Mouse (Mus musculus): Measurements from ENCODE around the gene Kars.

Gene Kars

GRCm38 (mm10) chr8:112010997-112011815, at the start of gene Kars, which contains the start of gene Terf2ip:
Kars (minus strand) TSS chr8:112011323.
Terf2ip (plus strand) TSS chr8:112011398.
- DNase-seq (ENCODE audit: low spot score), result peak; percentile 80

GRCm38 (mm10) chr8:112054456-112054855, 43.3 kb upstream of the Kars start:
- no peak for DNase-seq (ENCODE audit: low spot score)

DNA sequence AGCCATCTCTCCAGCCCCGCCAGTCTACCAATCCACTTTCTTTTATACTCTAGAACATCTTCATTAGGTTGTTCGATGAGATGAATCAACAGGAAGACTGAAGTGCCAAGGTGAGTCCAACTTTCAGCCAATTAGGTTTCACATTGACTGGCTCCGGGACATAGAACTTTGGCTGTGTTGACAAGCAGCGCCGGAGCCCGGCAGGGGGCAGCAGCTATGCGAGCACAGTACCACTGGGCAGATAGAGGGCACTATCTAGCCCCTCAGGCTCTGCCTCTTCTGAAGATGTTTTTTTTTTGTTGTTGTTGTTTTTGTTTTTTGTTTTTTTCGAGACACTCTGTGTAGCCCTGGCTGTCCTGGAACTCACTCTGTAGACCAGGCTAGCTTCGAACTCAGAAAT, 40.4 kb upstream of the Kars start:
- DNase-seq (ENCODE audit: low spot score), result no peak

GRCm38 (mm10) chr8:112049984-112050383, 38.9 kb upstream of the Kars start:
- DNase-seq (ENCODE audit: low spot score), result no peak

GRCm38 (mm10) chr8:112048293-112048692, 37.2 kb upstream of the Kars start:
- no peak for DNase-seq (ENCODE audit: low spot score)

GRCm38 (mm10) chr8:112045896-112046295, 34.8 kb upstream of the Kars start:
- DNase-seq (ENCODE audit: low spot score), result peak; percentile 64

- no peak for DNase-seq (ENCODE audit: low spot score)
These were observed 34.1 kb upstream of the Kars start for GRCm38 (mm10) chr8:112045182-112045581.

GRCm38 (mm10) chr8:112037521-112037920, 26.4 kb upstream of the Kars start:
- no peak for DNase-seq (ENCODE audit: low spot score)

DNA sequence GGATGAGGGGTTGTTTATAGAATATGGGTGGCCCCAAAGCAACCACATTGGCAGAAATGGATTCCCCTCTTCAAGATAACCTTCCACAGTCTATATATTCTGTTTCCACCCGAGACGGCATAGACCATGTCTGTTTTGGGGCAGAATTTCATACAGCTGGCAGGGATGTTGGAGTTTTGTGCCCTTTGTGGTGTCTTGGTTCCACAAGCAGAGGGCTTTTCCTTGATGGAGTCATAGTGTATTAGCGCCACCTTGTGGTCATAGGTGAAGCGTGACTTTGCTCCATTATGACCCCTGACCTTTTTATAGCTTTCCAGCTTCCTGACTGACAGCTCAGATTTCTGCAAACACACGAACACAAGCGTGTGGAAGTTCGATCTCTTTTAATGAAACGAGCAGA, 23.5 kb upstream of the Kars start:
- no peak for DNase-seq (ENCODE audit: low spot score)

GRCm38 (mm10) chr8:112033071-112033470, 21.9 kb upstream of the Kars start:
- no peak for DNase-seq (ENCODE audit: low spot score)

DNA sequence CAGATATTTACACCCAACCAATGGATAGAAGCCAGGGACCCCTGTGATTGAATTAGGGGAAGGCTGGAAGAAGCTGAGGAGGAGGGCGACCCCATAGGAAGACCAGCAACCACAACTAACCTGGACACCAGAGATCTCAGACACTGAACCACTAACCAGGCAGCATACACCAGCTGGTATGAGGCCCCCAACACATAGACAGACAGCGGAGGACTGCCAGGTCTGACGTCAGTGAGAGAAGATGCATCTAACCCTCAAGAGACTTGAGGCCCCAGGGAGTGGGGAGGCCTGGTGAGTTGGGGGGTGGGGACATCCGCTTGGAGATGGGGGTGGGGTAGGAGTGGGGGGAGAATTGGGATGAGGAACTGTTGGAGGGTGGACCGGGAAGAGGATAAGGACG, 19.5 kb upstream of the Kars start:
- no peak for DNase-seq (ENCODE audit: low spot score)

DNA sequence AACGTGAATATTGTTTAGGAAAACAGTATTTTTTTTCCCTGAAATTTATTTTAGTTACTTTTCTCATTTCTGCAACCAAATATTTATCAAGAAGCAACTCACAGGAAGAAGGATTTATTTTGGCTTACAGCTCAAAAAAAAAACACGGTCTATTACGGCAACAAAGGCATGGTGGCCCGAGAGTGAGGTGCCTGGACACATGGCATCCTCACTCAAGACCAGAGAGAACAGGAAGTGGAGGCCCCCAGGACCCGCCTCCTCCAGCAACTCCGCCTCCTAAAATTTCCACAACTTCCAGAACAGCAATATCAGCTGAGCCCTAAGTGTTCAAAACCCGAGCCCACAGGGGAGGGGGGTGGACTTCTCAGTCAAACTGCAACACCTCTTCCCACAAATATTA, 18.3 kb upstream of the Kars start:
- DNase-seq (ENCODE audit: low spot score), result no peak

DNA sequence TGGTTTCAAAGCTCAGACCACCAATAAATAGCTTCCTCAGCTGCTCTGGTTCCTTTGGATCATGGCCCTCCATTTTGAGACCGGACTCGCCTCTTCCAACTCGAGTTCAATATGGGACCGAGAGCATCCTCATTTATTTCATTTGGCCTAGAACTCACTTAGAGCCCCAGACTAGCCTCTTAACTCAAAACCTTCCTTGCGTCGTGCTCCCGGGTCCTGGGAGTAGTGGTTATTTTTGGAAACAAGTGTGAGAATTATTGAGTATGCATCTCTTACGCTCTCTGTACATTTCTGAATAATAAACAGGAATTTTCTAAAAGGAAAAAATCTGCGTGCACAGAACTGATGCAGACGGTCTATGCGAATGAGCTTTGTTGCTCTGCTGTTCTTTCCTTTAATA, 3.8 kb upstream of the Kars start, which contains the start of gene Gm6793:
Gene Gm6793 (minus strand): TSS at position 101 of the 400 bp plus-strand sequence.
- DNase-seq (ENCODE audit: low spot score), result no peak

DNA sequence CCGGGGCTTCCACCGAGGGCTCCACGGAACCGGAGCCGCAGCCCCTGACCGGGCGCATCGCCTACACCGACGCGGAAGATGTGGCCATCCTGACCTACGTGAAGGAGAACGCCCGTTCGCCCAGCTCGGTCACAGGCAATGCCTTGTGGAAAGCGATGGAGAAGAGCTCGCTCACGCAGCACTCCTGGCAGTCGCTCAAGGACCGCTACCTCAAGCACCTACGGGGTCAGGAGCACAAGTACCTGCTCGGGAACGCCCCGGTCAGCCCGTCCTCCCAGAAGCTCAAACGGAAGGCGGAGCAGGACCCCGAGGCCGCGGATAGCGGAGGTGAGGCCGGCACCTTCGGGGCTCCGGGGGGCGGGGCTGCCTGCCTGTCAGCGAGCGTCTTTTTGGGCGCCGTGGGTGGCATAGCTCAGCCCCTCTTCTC, 706 bp upstream of the Kars start:
- DNase-seq (ENCODE audit: low spot score), result peak; percentile 13

DNA sequence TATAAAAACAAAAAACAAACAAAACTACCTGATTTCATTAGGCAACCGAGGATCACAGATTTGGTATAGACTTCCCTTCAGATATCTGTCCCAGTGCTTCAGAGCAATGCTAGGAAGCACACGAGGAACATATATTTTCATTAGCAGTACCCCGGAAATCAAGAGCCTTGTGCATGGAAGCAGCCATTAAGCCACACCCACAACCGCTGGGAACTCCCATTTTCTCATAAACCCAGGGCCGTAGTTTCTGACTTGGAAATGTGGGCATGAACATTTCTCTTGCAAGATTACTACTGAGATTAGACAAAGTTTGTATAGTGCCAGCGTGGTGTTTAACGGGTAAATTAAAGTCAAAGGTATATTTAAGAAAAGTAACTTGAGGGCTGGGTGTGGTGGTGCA, 1.6 kb downstream of the Kars start:
- DNase-seq (ENCODE audit: low spot score), result no peak

- no peak for DNase-seq (ENCODE audit: low spot score)
These were observed 3.5 kb downstream of the Kars start for GRCm38 (mm10) chr8:112007669-112008068.

GRCm38 (mm10) chr8:112005601-112006000, 5.5 kb downstream of the Kars start:
- DNase-seq (ENCODE audit: low spot score), result no peak

DNA sequence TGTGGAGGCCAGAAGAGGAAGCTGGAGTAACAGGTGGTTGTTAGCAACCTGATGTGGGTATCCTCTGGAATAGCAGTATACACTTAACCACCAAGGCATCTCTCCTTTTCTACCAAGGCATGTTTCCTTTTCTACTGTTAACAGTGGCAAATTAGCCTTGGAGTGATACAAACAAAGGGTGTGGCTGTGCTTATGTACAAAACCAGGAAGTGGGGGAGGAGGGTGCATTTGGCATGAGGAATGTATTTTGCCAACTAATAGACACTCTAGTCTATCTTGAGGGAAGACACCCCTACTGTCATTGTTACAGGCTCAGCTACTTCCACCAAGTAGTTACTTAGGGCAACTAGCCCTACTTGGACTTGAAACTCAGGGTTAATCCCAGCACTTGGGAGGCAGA, 6.4 kb downstream of the Kars start:
- DNase-seq (ENCODE audit: low spot score), result no peak

- no peak for DNase-seq (ENCODE audit: low spot score)
These were observed 18.5 kb downstream of the Kars start for GRCm38 (mm10) chr8:111992703-111993039.

- peak; percentile 38 for DNase-seq (ENCODE audit: low spot score)
These were observed 19.0 kb downstream of the Kars start, which contains the start of gene Adat1 for GRCm38 (mm10) chr8:111992013-111992702. Adat1 (minus strand) TSS chr8:111992302.

GRCm38 (mm10) chr8:111991278-111991677, 19.8 kb downstream of the Kars start:
- DNase-seq (ENCODE audit: low spot score), result no peak

- peak; percentile 50 for DNase-seq (ENCODE audit: low spot score)
These were observed 21.2 kb downstream of the Kars start for GRCm38 (mm10) chr8:111989911-111990310.

GRCm38 (mm10) chr8:111984511-111984910, 26.6 kb downstream of the Kars start:
- no peak for DNase-seq (ENCODE audit: low spot score)

Data from ovary, postnatal 10 days (tissue).